Mouse (Mus musculus) adrenal gland, postnatal 25 days (tissue): ENCODE data around the gene Krtap4-8. TPM values are rescaled to one million over a fixed set of nuclear protein-coding genes. Genes with fewer than 3 reads are reported as not detected.
"Not testable (repeated sequence)": the region's sequence is repeated elsewhere in the genome, so short reads cannot be mapped to it uniquely, and the experiment has no call there.

Experiments
- DNase-seq: peaks from one replicate; pipeline ENCODE4 v3.0.0; 2021; ENCODE audit warnings: mixed read lengths
- long read RNA-seq: library from polyadenylated mRNA; stranded (forward); transcript quantifications from one replicate; pipeline ENCODE4 v2.0.0, GENCODE M21; 2021
- total RNA-seq: library from RNA; stranded (reverse); gene quantifications from 2 replicates; pipeline ENCODE4 v1.2.3, GENCODE M21; 2021

The Krtap4-8 gene
- total RNA-seq = not detected in 2 replicates
- long read RNA-seq = 0 reads

DNA sequence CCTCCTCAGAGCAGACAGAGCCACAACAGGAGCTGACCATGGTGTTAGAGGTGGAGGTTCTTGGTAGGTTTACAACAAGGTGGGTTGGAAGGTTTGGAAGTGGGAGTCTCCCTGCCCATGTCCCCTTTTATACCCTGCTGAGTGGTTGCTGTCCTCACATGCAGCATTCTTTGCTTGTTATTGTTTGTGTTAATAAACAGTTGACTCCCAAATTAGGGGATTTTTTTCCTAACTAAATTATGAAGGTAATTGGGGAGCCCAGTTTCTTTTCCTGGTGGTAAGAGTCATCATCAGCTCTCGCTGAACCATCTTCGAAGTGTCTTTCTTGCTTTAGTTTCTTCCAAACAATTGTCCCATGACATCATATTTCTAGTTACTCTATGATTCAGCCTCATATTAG, at the start of gene Krtap4-8:
Krtap4-8 (minus strand) TSS at position 101 of the 400 bp plus-strand sequence.
- DNase-seq = no peak

GRCm38 (mm10) chr11:99815566-99815965, 35.1 kb upstream of the Krtap4-8 start, which contains the start of gene Gm11564:
Gm11564 (minus strand) TSS chr11:99815666.
- DNase-seq = not testable (repeated sequence)

DNA sequence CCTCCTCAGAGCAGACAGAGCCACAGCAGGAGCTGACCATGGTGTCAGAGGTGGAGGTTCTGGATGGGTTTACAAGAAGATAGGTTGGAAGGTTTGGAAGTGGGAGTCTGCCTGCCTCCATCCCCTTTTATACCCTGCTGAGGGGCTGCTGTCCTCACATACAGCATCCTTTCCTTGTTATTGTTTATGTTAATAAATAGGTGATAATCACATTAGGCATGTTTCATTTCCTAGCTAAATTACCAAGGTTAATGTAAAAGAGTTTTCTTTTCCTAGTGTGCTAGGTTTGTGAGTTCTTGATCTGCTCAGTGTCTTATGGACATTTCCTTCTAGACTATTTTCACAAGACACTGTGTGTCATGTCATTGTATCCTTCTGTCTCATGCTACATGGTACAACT, 29.3 kb upstream of the Krtap4-8 start, which contains the start of gene Krtap4-13:
Krtap4-13 (minus strand) TSS at position 101 of the 400 bp plus-strand sequence.
- DNase-seq = not testable (repeated sequence)

DNA sequence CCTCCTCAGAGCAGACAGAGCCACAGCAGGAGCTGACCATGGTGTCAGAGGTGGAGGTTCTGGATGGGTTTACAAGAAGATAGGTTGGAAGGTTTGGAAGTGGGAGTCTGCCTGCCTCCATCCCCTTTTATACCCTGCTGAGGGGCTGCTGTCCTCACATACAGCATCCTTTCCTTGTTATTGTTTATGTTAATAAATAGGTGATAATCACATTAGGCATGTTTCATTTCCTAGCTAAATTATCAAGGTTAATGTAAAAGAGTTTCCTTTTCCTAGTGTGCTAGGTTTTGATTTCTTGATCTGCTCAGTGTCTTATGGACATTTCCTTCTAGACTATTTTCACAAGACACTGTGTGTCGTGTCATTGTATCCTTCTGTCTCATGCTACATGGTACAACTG, 23.8 kb upstream of the Krtap4-8 start, which contains the start of gene Gm11554:
Gm11554 (minus strand) TSS at position 101 of the 400 bp plus-strand sequence.
- not testable (repeated sequence) for DNase-seq

DNA sequence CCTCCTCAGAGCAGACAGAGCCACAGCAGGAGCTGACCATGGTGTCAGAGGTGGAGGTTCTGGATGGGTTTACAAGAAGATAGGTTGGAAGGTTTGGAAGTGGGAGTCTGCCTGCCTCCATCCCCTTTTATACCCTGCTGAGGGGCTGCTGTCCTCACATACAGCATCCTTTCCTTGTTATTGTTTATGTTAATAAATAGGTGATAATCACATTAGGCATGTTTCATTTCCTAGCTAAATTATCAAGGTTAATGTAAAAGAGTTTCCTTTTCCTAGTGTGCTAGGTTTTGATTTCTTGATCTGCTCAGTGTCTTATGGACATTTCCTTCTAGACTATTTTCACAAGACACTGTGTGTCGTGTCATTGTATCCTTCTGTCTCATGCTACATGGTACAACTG, 18.3 kb upstream of the Krtap4-8 start, which contains the start of gene Gm11569:
Gm11569 (minus strand) TSS at position 101 of the 400 bp plus-strand sequence.
- not testable (repeated sequence) for DNase-seq

- DNase-seq = no peak
Observed at GRCm38 (mm10) chr11:99793367-99793766, 12.9 kb upstream of the Krtap4-8 start, which contains the start of gene Gm11596. Gm11596 (minus strand) TSS chr11:99793467.

- DNase-seq = not testable (repeated sequence)
Observed at GRCm38 (mm10) chr11:99784900-99785299, 4.4 kb upstream of the Krtap4-8 start, which contains the start of gene Krtap4-9. Krtap4-9 (plus strand) TSS chr11:99785200.

DNA sequence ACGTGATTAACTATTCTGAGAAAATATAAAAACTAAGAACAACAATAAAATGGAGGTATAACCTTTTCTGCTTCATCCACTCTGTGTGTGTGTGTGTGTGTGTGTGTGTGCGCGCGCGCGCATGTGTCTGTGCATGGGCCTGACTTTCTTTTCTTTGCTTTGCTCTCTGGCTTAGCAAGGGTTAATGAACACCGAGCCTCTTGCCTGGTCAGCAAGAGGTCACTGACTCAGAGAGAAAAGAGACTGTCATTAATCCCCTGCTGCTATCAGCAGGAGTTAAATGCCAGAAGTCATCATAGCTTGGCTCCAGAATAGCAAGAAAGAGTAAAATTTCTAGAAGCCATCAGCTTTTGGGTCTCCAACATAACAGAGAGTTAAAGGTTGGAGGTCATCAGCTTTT, 2.1 kb downstream of the Krtap4-8 start:
- DNase-seq = no peak

GRCm38 (mm10) chr11:99772813-99773212, 7.7 kb downstream of the Krtap4-8 start, which contains the start of gene Gm11595:
Gm11595 (minus strand) TSS chr11:99772913.
- DNase-seq = not testable (repeated sequence)

DNA sequence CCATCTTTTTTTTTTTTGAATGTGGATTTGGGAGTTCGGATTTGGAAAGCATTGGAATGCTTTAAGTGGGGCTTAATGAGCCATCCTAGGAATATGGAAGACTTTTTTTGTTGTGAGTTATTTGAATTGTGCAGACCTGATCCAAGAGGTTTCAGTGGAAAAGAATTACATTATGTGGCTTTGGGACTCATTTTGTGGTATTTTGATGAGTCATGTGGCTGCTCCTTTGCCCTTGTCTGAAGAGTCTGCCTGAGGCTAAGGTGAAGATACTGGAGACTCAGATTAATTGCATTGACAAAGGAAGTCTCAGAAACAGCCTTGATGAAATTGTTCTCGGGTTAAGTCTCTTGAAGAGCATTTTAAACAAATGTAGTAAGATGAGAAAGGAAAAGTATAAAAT, 12.1 kb downstream of the Krtap4-8 start:
- no peak for DNase-seq

GRCm38 (mm10) chr11:99758877-99759276, 21.6 kb downstream of the Krtap4-8 start:
- no peak for DNase-seq

GRCm38 (mm10) chr11:99743985-99744384, 36.5 kb downstream of the Krtap4-8 start:
- DNase-seq = no peak

DNA sequence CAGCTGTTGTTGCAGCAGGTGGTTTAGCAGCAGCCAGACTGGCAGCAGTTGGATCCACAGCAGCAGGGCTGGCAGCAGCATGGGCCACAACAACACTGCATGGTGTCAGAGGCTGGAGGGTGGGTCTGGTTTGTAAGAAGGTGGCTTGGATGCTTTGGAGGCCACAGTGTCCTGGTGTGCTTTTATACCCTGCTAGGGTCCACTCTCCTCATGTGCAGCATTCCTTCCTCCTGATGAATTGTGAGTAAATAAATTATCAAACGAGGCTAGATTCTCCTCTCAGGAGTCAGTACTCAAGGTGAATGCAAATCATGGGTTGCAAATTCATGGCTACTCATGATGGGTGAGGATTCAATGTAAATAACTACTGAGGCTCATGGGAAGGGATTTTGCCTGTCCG, 46.3 kb downstream of the Krtap4-8 start, which contains the start of gene Gm14180:
Gm14180 (minus strand) TSS at position 101 of the 400 bp plus-strand sequence.
- DNase-seq = no peak

Other genes with a start within 250 kb of the Krtap4-8 start
- gene Krt40, start 237.5 kb downstream of the Krtap4-8 start, total RNA-seq = not detected in 2 replicates
- gene Krtap3-3, start 229.8 kb downstream of the Krtap4-8 start, total RNA-seq = not detected in 2 replicates
- not detected in 2 replicates for gene Krtap3-2, start 223.9 kb downstream of the Krtap4-8 start, total RNA-seq
- not detected in 2 replicates for gene Gm11939, start 221.2 kb downstream of the Krtap4-8 start, total RNA-seq
- gene Krtap3-1, start 214.1 kb downstream of the Krtap4-8 start, total RNA-seq = not detected in 2 replicates
- not detected in 2 replicates for gene Krtap1-5, start 199.7 kb downstream of the Krtap4-8 start, total RNA-seq
- not detected in 2 replicates for gene Krtap1-4, start 197.1 kb downstream of the Krtap4-8 start, total RNA-seq
- not detected in 2 replicates for gene Krtap1-3, start 189.4 kb downstream of the Krtap4-8 start, total RNA-seq
- not detected in 2 replicates for gene Krtap9-3, start 182.6 kb downstream of the Krtap4-8 start, total RNA-seq
- gene Gm11938, start 177.4 kb downstream of the Krtap4-8 start, total RNA-seq = not detected in 2 replicates
- not detected in 2 replicates for gene Gm11937, start 170.5 kb downstream of the Krtap4-8 start, total RNA-seq
- gene Krtap2-4, start 165.9 kb downstream of the Krtap4-8 start, total RNA-seq = not detected in 2 replicates
- not detected in 2 replicates for gene Gm11562, start 160.3 kb downstream of the Krtap4-8 start, total RNA-seq
- not detected in 2 replicates for gene Krtap4-1, start 152.5 kb downstream of the Krtap4-8 start, total RNA-seq
- not detected in 2 replicates for gene Krtap4-2, start 145.6 kb downstream of the Krtap4-8 start, total RNA-seq
- not detected in 2 replicates for gene Krtap4-7, start 136.6 kb downstream of the Krtap4-8 start, total RNA-seq
- not detected in 2 replicates for gene Gm11555, start 130.5 kb downstream of the Krtap4-8 start, total RNA-seq
- gene Gm11563, start 121.7 kb downstream of the Krtap4-8 start, total RNA-seq = not detected in 2 replicates
- gene Krtap4-6, start 114.7 kb downstream of the Krtap4-8 start, total RNA-seq = not detected in 2 replicates
- not detected in 2 replicates for gene Gm14190, start 90.0 kb downstream of the Krtap4-8 start, total RNA-seq
- not detected in 2 replicates for gene Gm14180, start 46.4 kb downstream of the Krtap4-8 start, total RNA-seq
- not detected in 2 replicates for gene Gm11595, start 7.8 kb downstream of the Krtap4-8 start, total RNA-seq
- gene Krtap4-9, start 4.5 kb upstream of the Krtap4-8 start, total RNA-seq = not detected in 2 replicates
- not detected in 2 replicates for gene Gm11596, start 12.8 kb upstream of the Krtap4-8 start, total RNA-seq
- not detected in 2 replicates for gene Gm11569, start 18.2 kb upstream of the Krtap4-8 start, total RNA-seq
- gene Gm11554, start 23.7 kb upstream of the Krtap4-8 start, total RNA-seq = not detected in 2 replicates
- not detected in 2 replicates for gene Krtap4-13, start 29.2 kb upstream of the Krtap4-8 start, total RNA-seq
- not detected in 2 replicates for gene Gm11564, start 35.0 kb upstream of the Krtap4-8 start, total RNA-seq
- not detected in 2 replicates for gene 2300003K06Rik, start 57.4 kb upstream of the Krtap4-8 start, total RNA-seq
- gene Krtap4-16, start 70.9 kb upstream of the Krtap4-8 start, total RNA-seq = not detected in 2 replicates
- gene Gm11568, start 77.2 kb upstream of the Krtap4-8 start, total RNA-seq = not detected in 2 replicates
- not detected in 2 replicates for gene Gm11559, start 83.8 kb upstream of the Krtap4-8 start, total RNA-seq
- gene Krtap9-1, start 92.7 kb upstream of the Krtap4-8 start, total RNA-seq = not detected in 2 replicates
- gene Gm11567, start 98.5 kb upstream of the Krtap4-8 start, total RNA-seq = not detected in 2 replicates
- not detected in 2 replicates for gene Krtap31-1, start 127.2 kb upstream of the Krtap4-8 start, total RNA-seq
- gene Gm11565, start 134.0 kb upstream of the Krtap4-8 start, total RNA-seq = not detected in 2 replicates
- gene Krtap31-2, start 155.6 kb upstream of the Krtap4-8 start, total RNA-seq = not detected in 2 replicates
- gene Krtap9-5, start 167.8 kb upstream of the Krtap4-8 start, total RNA-seq = not detected in 2 replicates
- gene Krtap29-1, start 198.3 kb upstream of the Krtap4-8 start, total RNA-seq = not detected in 2 replicates
- not detected in 2 replicates for gene Krtap16-1, start 205.9 kb upstream of the Krtap4-8 start, total RNA-seq
- not detected in 2 replicates for gene Krtap17-1, start 213.3 kb upstream of the Krtap4-8 start, total RNA-seq
- not detected in 2 replicates for gene Krt33a, start 235.5 kb upstream of the Krtap4-8 start, total RNA-seq
- gene Krt33b, start 249.2 kb upstream of the Krtap4-8 start, total RNA-seq = not detected in 2 replicates